Mouse (Mus musculus) CH12.LX (cell line): Measurements from ENCODE around the gene R3hdm2. TPM values are rescaled to one million over a fixed set of nuclear protein-coding genes. Genes with fewer than 3 reads are reported as not detected.

Source experiments
- DNase-seq: peaks from one replicate; pipeline ENCODE4 v3.0.0-alpha.2; 2013; ENCODE audit errors: extremely low read depth
- H3K27ac ChIP-seq: 2 replicates; pipeline ENCODE4 v1.5.1; 2012; ENCODE audit warnings: low read depth, mild to moderate bottlenecking, control low read depth, moderate library complexity; ENCODE audit not compliant: insufficient read depth
- H3K27me3 ChIP-seq: replicated peaks from 2 replicates; pipeline ENCODE3; 2012; ENCODE audit warnings: inconsistent platforms
- H3K36me3 ChIP-seq, 2 experiments: replicated peaks in 1 of 2; 2 replicates each; pipeline versions ENCODE3 to v1.6.1; 2012; ENCODE audit warnings: inconsistent platforms in 1 of 2, low read length in 1 of 2, mild to moderate bottlenecking in 1 of 2, mixed read lengths in 1 of 2, moderate library complexity in 1 of 2; ENCODE audit not compliant: control insufficient read depth in 1 of 2, insufficient read depth in 1 of 2
- H3K4me1 ChIP-seq, 2 experiments: 2 replicates each; pipeline ENCODE4 v1.6.1; 2012; ENCODE audit warnings: inconsistent platforms in 1 of 2, moderate library complexity in 1 of 2; ENCODE audit not compliant: insufficient read depth in 2 of 2, control insufficient read depth in 1 of 2
- H3K4me2 ChIP-seq: 2 replicates; pipeline ENCODE4 v1.6.1; 2012; ENCODE audit warnings: low read depth, mild to moderate bottlenecking, control low read depth; ENCODE audit not compliant: poor library complexity, insufficient read depth, severe bottlenecking
- H3K4me3 ChIP-seq, 3 experiments: fragments of 150-350 bp in 1 of 3; sonication (generic) in 1 of 3; replicated peaks in 1 of 3; 2 replicates each; pipeline versions ENCODE3 to v1.5.1; 2011 to 2012; ENCODE audit warnings: low read depth in 2 of 3, low read length in 2 of 3, mild to moderate bottlenecking in 2 of 3, moderate library complexity in 2 of 3, control low read depth in 1 of 3, improper control_type of control experiment in 1 of 3, inconsistent platforms in 1 of 3, mixed read lengths in 1 of 3; ENCODE audit not compliant: poor library complexity in 1 of 3
- H3K79me2 ChIP-seq: replicated peaks from 2 replicates; pipeline ENCODE4 v1.6.1; 2012; ENCODE audit warnings: mild to moderate bottlenecking, moderate library complexity; ENCODE audit not compliant: control insufficient read depth, poor library complexity, insufficient read depth, severe bottlenecking; ENCODE audit errors: extremely low read depth
- H3K9ac ChIP-seq: 2 replicates; pipeline ENCODE4 v1.6.1; 2012; ENCODE audit warnings: low read depth, mild to moderate bottlenecking, control low read depth, moderate library complexity; ENCODE audit not compliant: insufficient read depth
- H3K9me3 ChIP-seq: replicated peaks from 2 replicates; pipeline ENCODE3; 2012; ENCODE audit warnings: low read length, inconsistent platforms, mixed read lengths
- BHLHE40 ChIP-seq: IDR thresholded peaks from 2 replicates; pipeline ENCODE4 v1.6.1; 2011; ENCODE audit warnings: mild to moderate bottlenecking, low read depth, low read length, improper control_type of control experiment
- CHD1 ChIP-seq: IDR thresholded peaks from 2 replicates; pipeline ENCODE4 v1.6.1; 2012; ENCODE audit warnings: low read depth, low read length, improper control_type of control experiment, inconsistent platforms
- CTCF ChIP-seq, 2 experiments: IDR thresholded peaks in 1 of 2; conservative IDR thresholded peaks in 1 of 2; 2 replicates each; pipeline ENCODE4 v1.5.1; 2011 to 2012; ENCODE audit warnings: low read depth in 2 of 2, low read length in 2 of 2, improper control_type of control experiment in 1 of 2, inconsistent platforms in 1 of 2, mild to moderate bottlenecking in 1 of 2, moderate library complexity in 1 of 2
- E2F4 ChIP-seq: IDR thresholded peaks from 2 replicates; pipeline ENCODE4 v1.6.1; 2011; ENCODE audit warnings: low read depth, low read length, improper control_type of control experiment; ENCODE audit not compliant: insufficient replicate concordance
- ELF1 ChIP-seq: IDR thresholded peaks from 2 replicates; pipeline ENCODE4 v1.6.1; 2014; ENCODE audit warnings: low read depth, mild to moderate bottlenecking, inconsistent platforms, low read length, improper control_type of control experiment
- EP300 ChIP-seq: IDR thresholded peaks from 2 replicates; pipeline ENCODE4 v1.6.1; 2011; ENCODE audit warnings: low read length, improper control_type of control experiment
- HCFC1 ChIP-seq: IDR thresholded peaks from 2 replicates; pipeline ENCODE4 v1.6.1; 2012; ENCODE audit warnings: low read depth, mild to moderate bottlenecking, inconsistent platforms, low read length, improper control_type of control experiment
- IRF4 ChIP-seq: IDR thresholded peaks from 2 replicates; pipeline ENCODE4 v1.6.1; 2014; ENCODE audit warnings: low read depth, mild to moderate bottlenecking, inconsistent platforms, low read length, improper control_type of control experiment
- JUND ChIP-seq: conservative IDR thresholded peaks from 2 replicates; pipeline ENCODE4 v1.6.1; 2011; ENCODE audit warnings: low read depth, low read length, improper control_type of control experiment
- KAT2A ChIP-seq: IDR thresholded peaks from 2 replicates; pipeline ENCODE4 v1.6.1; 2012; ENCODE audit warnings: low read length, improper control_type of control experiment, inconsistent platforms; ENCODE audit not compliant: insufficient replicate concordance
- MAFK ChIP-seq: IDR thresholded peaks from 2 replicates; pipeline ENCODE4 v1.6.1; 2011; ENCODE audit warnings: low read length, improper control_type of control experiment; ENCODE audit not compliant: insufficient replicate concordance
- MAZ ChIP-seq: IDR thresholded peaks from 2 replicates; pipeline ENCODE4 v1.6.1; 2012; ENCODE audit warnings: low read depth, mild to moderate bottlenecking, inconsistent platforms, low read length, improper control_type of control experiment, moderate library complexity
- MXI1 ChIP-seq: IDR thresholded peaks from 2 replicates; pipeline ENCODE4 v1.6.1; 2011; ENCODE audit warnings: mild to moderate bottlenecking, low read depth, low read length, improper control_type of control experiment
- PAX5 ChIP-seq: IDR thresholded peaks from 2 replicates; pipeline ENCODE4 v1.6.1; 2012; ENCODE audit warnings: low read length, inconsistent platforms, mixed read lengths
- POLR2AphosphoS2 ChIP-seq: IDR thresholded peaks from 2 replicates; pipeline ENCODE4 v1.6.1; 2011; ENCODE audit warnings: low read depth, low read length, improper control_type of control experiment
- RAD21 ChIP-seq: IDR thresholded peaks from 2 replicates; pipeline ENCODE4 v1.6.1; 2011; ENCODE audit warnings: low read depth, mild to moderate bottlenecking, low read length, improper control_type of control experiment, moderate library complexity
- SIN3A ChIP-seq: IDR thresholded peaks from 2 replicates; pipeline ENCODE4 v1.6.1; 2012; ENCODE audit warnings: low read length, improper control_type of control experiment, inconsistent platforms
- TCF12 ChIP-seq: IDR thresholded peaks from 2 replicates; pipeline ENCODE4 v1.6.1; 2014; ENCODE audit warnings: low read depth, mild to moderate bottlenecking, inconsistent platforms, low read length, improper control_type of control experiment
- UBTF ChIP-seq: IDR thresholded peaks from 2 replicates; pipeline ENCODE4 v1.6.1; 2012; ENCODE audit warnings: low read depth, mild to moderate bottlenecking, inconsistent platforms, low read length, improper control_type of control experiment, moderate library complexity
- USF2 ChIP-seq: conservative IDR thresholded peaks from 2 replicates; pipeline ENCODE4 v1.6.1; 2011; ENCODE audit warnings: low read depth, low read length, improper control_type of control experiment
- ZC3H11A ChIP-seq: IDR thresholded peaks from 2 replicates; pipeline ENCODE4 v1.6.1; 2012; ENCODE audit warnings: low read depth, mild to moderate bottlenecking, inconsistent platforms, low read length, improper control_type of control experiment
- ZKSCAN1 ChIP-seq: IDR thresholded peaks from 2 replicates; pipeline ENCODE4 v1.6.1; 2012; ENCODE audit warnings: low read depth, inconsistent platforms, low read length, improper control_type of control experiment, borderline replicate concordance
- dilution Hi-C: fragments of 300-500 bp; cut with MboI; formaldehyde crosslinking; loops from 2 replicates; pipeline ENCODE4 v1.14.3; 2020; ENCODE audit warnings: low sequenced_read_pairs; ENCODE audit not compliant: extremely low pct_unique_long_range_greater_than_20kb, extremely low pct_ligation_motif_present
- in situ Hi-C: fragments of 300-500 bp; cut with MboI; formaldehyde crosslinking; loops from 3 replicates; pipeline ENCODE4 v1.14.3; 2019; ENCODE audit warnings: low sequenced_read_pairs, low pct_ligation_motif_present, low pct_unique_long_range_greater_than_20kb, mixed read lengths
- polyA plus RNA-seq: library from polyadenylated mRNA; unstranded; fragments of >175 nt; gene quantifications from 2 replicates; pipeline ENCODE4 v1.2.1, GENCODE M21; 2012; ENCODE audit warnings: low read depth; ENCODE audit not compliant: insufficient read length
- total RNA-seq, 2 experiments: library from RNA; depleted of rRNA; stranded (reverse); fragments of 300-350 nt in 1 of 2; fragments of >200 nt in 1 of 2; gene quantifications; 2 replicates each; pipeline ENCODE4 v1.2.3; 2012 to 2014

Gene R3hdm2
- total and polyA plus RNA-seq, 3 experiments, result 7.0 to 23.6 (median 8.7) TPM

DNA sequence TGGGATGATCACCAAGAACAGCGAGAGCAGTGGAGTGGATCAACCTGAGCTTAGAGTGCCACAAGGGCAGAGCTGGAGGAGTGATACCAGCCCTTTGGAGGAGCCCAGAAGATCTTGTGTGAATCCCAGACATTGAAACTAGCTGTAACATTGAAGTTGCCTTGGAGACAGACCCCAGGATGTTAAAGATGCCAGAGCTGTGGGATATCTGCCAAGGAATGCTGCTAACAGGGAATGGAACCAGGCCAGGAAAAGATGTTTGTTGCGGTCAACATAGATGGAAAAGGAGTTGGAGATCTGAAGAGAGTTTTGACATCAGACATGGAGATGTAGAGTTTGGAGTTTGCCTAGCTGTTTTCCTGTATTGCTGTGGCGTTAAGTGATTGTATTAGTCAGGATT is 34.0 kb upstream of the R3hdm2 start:
- Histone ChIP-seq H3K79me2 (no peaks in the 10 kb centered on the region), H3K36me3 (peaks cover 3 to 11% of the 10 kb centered on the region in 2 experiments), H3K27ac (no peak overlapping the region), H3K9me3 (peaks cover 11% of the 10 kb centered on the region), H3K4me3 (no peak overlapping the region), H3K9ac (no peak overlapping the region), H3K4me2 (no peak overlapping the region), H3K27me3 (peaks cover 19% of the 10 kb centered on the region), H3K4me1 (peaks cover 4 to 24% of the 10 kb centered on the region in 2 experiments)
- in situ Hi-C loops (no loop called here), dilution Hi-C loops (no loop called here)
- DNase-seq, result no peak
- no peak for TF ChIP-seq MXI1
- TF ChIP-seq PAX5, result no peak
- no peak for TF ChIP-seq RAD21
- TF ChIP-seq CTCF (conservative IDR thresholded peaks at IDR 0.05 in 1 of 2, IDR thresholded peaks at IDR 0.05 in 1 of 2; ENCODE audit: low read depth in 2 of 2, low read length in 2 of 2), result no peak
- no peak for TF ChIP-seq E2F4
- no peak for TF ChIP-seq KAT2A
- TF ChIP-seq UBTF, result no peak
- TF ChIP-seq JUND, result no peak
- TF ChIP-seq USF2, result no peak
- TF ChIP-seq CHD1, result no peak
- no peak for TF ChIP-seq HCFC1
- TF ChIP-seq MAFK, result no peak

DNA sequence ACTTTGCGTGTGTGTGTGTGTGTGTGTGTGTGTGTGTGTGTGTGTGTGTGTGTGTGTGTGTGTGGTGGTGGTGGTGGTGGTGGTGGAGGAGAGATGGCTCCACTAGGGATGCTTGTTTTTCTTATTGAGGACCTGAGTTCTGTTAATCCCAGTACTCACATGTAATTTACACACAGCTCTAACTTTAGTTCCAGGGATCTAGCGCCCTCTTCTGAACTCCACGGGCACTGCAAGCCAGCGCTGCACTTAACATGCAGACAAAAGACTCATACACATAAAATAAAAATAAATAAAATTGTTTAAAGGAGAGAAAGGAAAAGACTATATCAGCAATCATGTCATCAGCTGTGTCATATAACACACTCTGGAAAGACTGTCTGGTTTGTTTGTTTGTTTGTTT is 31.2 kb upstream of the R3hdm2 start:
- H3K27ac ChIP-seq, result no peak overlapping the region
- peaks cover 3 to 11% of the 10 kb centered on the region in 2 experiments for H3K36me3 ChIP-seq
- H3K9me3 ChIP-seq, result peaks cover 11% of the 10 kb centered on the region
- H3K9ac ChIP-seq, result no peak overlapping the region
- no peak overlapping the region for H3K4me3 ChIP-seq
- dilution Hi-C loops, result no loop called here
- in situ Hi-C loops, result no loop called here
- TF ChIP-seq CTCF (conservative IDR thresholded peaks at IDR 0.05 in 1 of 2, IDR thresholded peaks at IDR 0.05 in 1 of 2; ENCODE audit: low read depth in 2 of 2, low read length in 2 of 2) (peak in 1 of 2 experiments; percentile 38; a peak in 2 of 4 replicates), IRF4 (no peak), BHLHE40 (no peak)
- H3K27me3 ChIP-seq, result peaks cover 7% of the 10 kb centered on the region
- H3K79me2 ChIP-seq, result no peaks in the 10 kb centered on the region
- DNase-seq, result no peak
- no peak overlapping the region for H3K4me2 ChIP-seq
- peaks cover 13 to 24% of the 10 kb centered on the region in 2 experiments for H3K4me1 ChIP-seq

DNA sequence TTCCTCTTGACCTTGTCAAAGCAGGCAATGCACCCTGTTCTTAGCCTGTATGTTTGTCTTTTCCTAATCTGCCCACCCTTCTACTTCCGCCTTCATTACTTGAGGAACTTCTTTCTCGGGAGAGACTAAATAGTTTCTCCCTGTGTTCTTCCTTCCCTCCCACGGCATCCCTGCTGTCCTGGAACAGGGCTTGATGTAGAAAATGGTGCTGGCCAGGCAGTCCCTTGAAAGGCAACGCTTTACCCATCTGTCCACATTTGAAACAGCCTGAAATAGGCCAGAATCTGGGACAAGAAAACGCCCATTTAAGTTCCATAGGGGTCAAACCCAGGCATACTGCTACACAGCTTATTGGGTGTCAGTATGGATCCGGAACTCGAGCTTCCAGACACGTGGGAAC is 30.3 kb upstream of the R3hdm2 start:
- Histone ChIP-seq H3K4me1 (peaks cover 19 to 32% of the 10 kb centered on the region in 2 experiments), H3K4me3 (peak overlapping the region in 2 of 3 experiments; percentile 62 to 86), H3K9ac (no peak overlapping the region), H3K27ac (no peak overlapping the region), H3K79me2 (no peaks in the 10 kb centered on the region), H3K4me2 (peak overlapping the region; percentile 73; the same call in 1 of the 2 replicates), H3K36me3 (peaks cover 3 to 17% of the 10 kb centered on the region in 2 experiments), H3K27me3 (peaks cover 5% of the 10 kb centered on the region), H3K9me3 (peaks cover 8% of the 10 kb centered on the region)
- in situ Hi-C loops (no loop called here), dilution Hi-C loops (no loop called here)
- DNase-seq, result no peak
- no peak for TF ChIP-seq ZKSCAN1
- no peak for TF ChIP-seq RAD21
- TF ChIP-seq SIN3A, result no peak
- no peak for TF ChIP-seq EP300
- no peak for TF ChIP-seq ELF1
- TF ChIP-seq PAX5, result no peak
- no peak for TF ChIP-seq ZC3H11A
- TF ChIP-seq MAZ, result no peak
- TF ChIP-seq TCF12, result no peak
- TF ChIP-seq JUND, result no peak
- TF ChIP-seq POLR2AphosphoS2, result no peak
